Mouse (Mus musculus) heart, embryonic 13.5 days (tissue): ENCODE results near the gene Mapkapk5. TPM values are rescaled to one million over a fixed set of nuclear protein-coding genes. Genes with fewer than 3 reads are reported as not detected.

ENCODE experiments used
- ATAC-seq: fragments of 200-750 bp; cut with Nextera tagmentation; 2 replicates; pipeline ENCODE4 v1.8.0; 2017; ENCODE audit warnings: moderate TSS enrichment; ENCODE audit not compliant: insufficient number of reproducible peaks, low FRiP score, low TSS enrichment; ENCODE audit errors: extremely low read depth
- H3K27ac ChIP-seq: fragments of 300-500 bp; sonication (generic); replicated peaks from 2 replicates; pipeline ENCODE4 v1.5.1; 2015; ENCODE audit warnings: moderate library complexity, mild to moderate bottlenecking, inconsistent platforms
- H3K27me3 ChIP-seq: fragments of 300-500 bp; sonication (generic); replicated peaks from 2 replicates; pipeline ENCODE4 v1.6.1; 2015; ENCODE audit warnings: mild to moderate bottlenecking, inconsistent platforms
- H3K36me3 ChIP-seq: fragments of 300-500 bp; sonication (generic); 2 replicates; pipeline ENCODE4 v1.6.1; 2015; ENCODE audit warnings: mild to moderate bottlenecking, inconsistent platforms
- H3K4me1 ChIP-seq: fragments of 300-500 bp; sonication (generic); 2 replicates; pipeline ENCODE4 v1.6.1; 2015; ENCODE audit warnings: inconsistent platforms
- H3K4me2 ChIP-seq: fragments of 300-500 bp; sonication (generic); 2 replicates; pipeline ENCODE4 v1.6.1; 2015; ENCODE audit warnings: inconsistent platforms, mild to moderate bottlenecking, moderate library complexity
- H3K4me3 ChIP-seq: fragments of 300-500 bp; sonication (generic); 2 replicates; pipeline ENCODE4 v1.5.1; 2015; ENCODE audit warnings: moderate library complexity, mild to moderate bottlenecking, inconsistent platforms
- H3K9ac ChIP-seq: fragments of 300-500 bp; sonication (generic); 2 replicates; pipeline ENCODE4 v1.6.1; 2015; ENCODE audit warnings: inconsistent platforms, mild to moderate bottlenecking, moderate library complexity
- H3K9me3 ChIP-seq: fragments of 300-500 bp; sonication (generic); 2 replicates; pipeline ENCODE4 v1.6.1; 2016; ENCODE audit warnings: inconsistent platforms
- WGBS: fragments of 180-500 bp; shearing (Covaris S2); methylation state at CpG from one replicate; pipeline ENCODE4 v1.1.7; 2015; ENCODE audit warnings: mixed read lengths; 5-methylcytosine and 5-hydroxymethylcytosine counted together
- polyA plus RNA-seq: library from polyadenylated mRNA; unstranded; fragments of >200 nt; fragmentation: Nextera tagmentation; extraction: Ambion mirVana; gene quantifications from 2 replicates; pipeline ENCODE4 v1.2.1, GENCODE M21; 2015

Gene Mapkapk5
- polyA plus RNA-seq, 1 experiment from 2014 or later: 31.7 TPM

- Histone ChIP-seq H3K27me3 (no peaks in the 10 kb centered on the region), H3K4me1 (peaks cover 22% of the 10 kb centered on the region)
- 87% methylated on average over 10 of the region's 10 CpGs for WGBS
Measured at GRCm38 (mm10) chr5:121585005-121585404, 39.3 kb upstream of the Mapkapk5 start.

GRCm38 (mm10) chr5:121583765-121584501 is 38.2 kb upstream of the Mapkapk5 start:
- H3K4me2 ChIP-seq: peak overlapping the region; percentile 12; the same call in 1 of the 2 replicates
- H3K27ac ChIP-seq: peak overlapping the region; percentile 68
- peak; percentile 55; the same call in 1 of the 2 replicates for ATAC-seq
- H3K4me1 ChIP-seq: peaks cover 22% of the 10 kb centered on the region
- no peak overlapping the region for H3K4me3 ChIP-seq
- H3K36me3 ChIP-seq: peaks cover 17% of the 10 kb centered on the region
- no peaks in the 10 kb centered on the region for H3K27me3 ChIP-seq
- 48% methylated on average over 12 of the region's 12 CpGs for WGBS
- H3K9ac ChIP-seq: peak overlapping the region; percentile 4; the same call in 1 of the 2 replicates
- H3K9me3 ChIP-seq: no peaks in the 10 kb centered on the region

More at GRCm38 (mm10) chr5:121585005-121585404, 39.3 kb upstream of the Mapkapk5 start:
- no peak overlapping the region for H3K4me3 ChIP-seq
- no peak overlapping the region for H3K4me2 ChIP-seq
- no peak overlapping the region for H3K9ac ChIP-seq
- no peaks in the 10 kb centered on the region for H3K9me3 ChIP-seq
- peaks cover 6% of the 10 kb centered on the region for H3K36me3 ChIP-seq
- H3K27ac ChIP-seq: no peak overlapping the region
- no peak for ATAC-seq

GRCm38 (mm10) chr5:121581945-121582344 is 36.2 kb upstream of the Mapkapk5 start:
- no peak overlapping the region for H3K9ac ChIP-seq
- H3K9me3 ChIP-seq: no peaks in the 10 kb centered on the region
- H3K27ac ChIP-seq: no peak overlapping the region
- peaks cover 28% of the 10 kb centered on the region for H3K36me3 ChIP-seq
- peaks cover 18% of the 10 kb centered on the region for H3K4me1 ChIP-seq
- no peak overlapping the region for H3K4me3 ChIP-seq
- H3K4me2 ChIP-seq: no peak overlapping the region
- no peak for ATAC-seq
- H3K27me3 ChIP-seq: no peaks in the 10 kb centered on the region
- 78% methylated on average over 8 of the region's 8 CpGs for WGBS

GRCm38 (mm10) chr5:121576927-121577488 is 31.3 kb upstream of the Mapkapk5 start:
- Histone ChIP-seq H3K36me3 (peaks cover 48% of the 10 kb centered on the region), H3K4me2 (no peak overlapping the region), H3K4me3 (no peak overlapping the region), H3K9me3 (no peaks in the 10 kb centered on the region), H3K4me1 (no peaks in the 10 kb centered on the region), H3K27ac (no peak overlapping the region), H3K9ac (no peak overlapping the region), H3K27me3 (no peaks in the 10 kb centered on the region)
- no peak for ATAC-seq
- WGBS: 73% methylated on average over 11 of the region's 11 CpGs

GRCm38 (mm10) chr5:121575867-121576266 is 30.2 kb upstream of the Mapkapk5 start:
- Histone ChIP-seq H3K9ac (no peak overlapping the region), H3K4me2 (no peak overlapping the region), H3K27me3 (no peaks in the 10 kb centered on the region), H3K27ac (no peak overlapping the region), H3K4me3 (no peak overlapping the region), H3K9me3 (no peaks in the 10 kb centered on the region), H3K4me1 (peaks cover 7% of the 10 kb centered on the region; the same call in 1 of the 2 replicates), H3K36me3 (peaks cover 50% of the 10 kb centered on the region)
- no peak for ATAC-seq
- 88% methylated on average over 11 of the region's 11 CpGs for WGBS

- ATAC-seq: no peak
- Histone ChIP-seq H3K4me2 (no peak overlapping the region), H3K27ac (no peak overlapping the region), H3K27me3 (no peaks in the 10 kb centered on the region), H3K9me3 (no peaks in the 10 kb centered on the region), H3K4me1 (peaks cover 10% of the 10 kb centered on the region; the same call in 1 of the 2 replicates), H3K4me3 (no peak overlapping the region), H3K36me3 (peaks cover 40% of the 10 kb centered on the region), H3K9ac (no peak overlapping the region)
- WGBS: 89% methylated on average over 13 of the region's 13 CpGs
Measured at GRCm38 (mm10) chr5:121574145-121574544, 28.4 kb upstream of the Mapkapk5 start.

GRCm38 (mm10) chr5:121570787-121571186 is 25.1 kb upstream of the Mapkapk5 start:
- 63% methylated on average over 1 of the region's 1 CpGs for WGBS
- H3K9ac ChIP-seq: no peak overlapping the region
- H3K4me2 ChIP-seq: no peak overlapping the region
- peaks cover 27% of the 10 kb centered on the region for H3K36me3 ChIP-seq
- H3K4me1 ChIP-seq: peaks cover 21% of the 10 kb centered on the region
- H3K9me3 ChIP-seq: no peaks in the 10 kb centered on the region
- H3K27me3 ChIP-seq: no peaks in the 10 kb centered on the region
- ATAC-seq: no peak
- no peak overlapping the region for H3K4me3 ChIP-seq
- H3K27ac ChIP-seq: no peak overlapping the region

- no peaks in the 10 kb centered on the region for H3K9me3 ChIP-seq
- WGBS: 69% methylated on average over 9 of the region's 9 CpGs
- H3K4me2 ChIP-seq: no peak overlapping the region
- peaks cover 21% of the 10 kb centered on the region for H3K4me1 ChIP-seq
- peaks cover 23% of the 10 kb centered on the region for H3K36me3 ChIP-seq
- no peak for ATAC-seq
- H3K27me3 ChIP-seq: no peaks in the 10 kb centered on the region
- H3K4me3 ChIP-seq: no peak overlapping the region
- no peak overlapping the region for H3K27ac ChIP-seq
- no peak overlapping the region for H3K9ac ChIP-seq
Measured at GRCm38 (mm10) chr5:121569881-121570420, 24.2 kb upstream of the Mapkapk5 start.

- Histone ChIP-seq H3K9me3 (no peaks in the 10 kb centered on the region), H3K4me1 (peaks cover 22% of the 10 kb centered on the region), H3K27ac (no peak overlapping the region), H3K27me3 (no peaks in the 10 kb centered on the region), H3K9ac (no peak overlapping the region), H3K36me3 (peaks cover 8% of the 10 kb centered on the region), H3K4me2 (no peak overlapping the region), H3K4me3 (no peak overlapping the region)
- no peak for ATAC-seq
- 84% methylated on average over 16 of the region's 16 CpGs for WGBS
Measured at GRCm38 (mm10) chr5:121566035-121566681, 20.5 kb upstream of the Mapkapk5 start.

- Histone ChIP-seq H3K4me3 (peak overlapping the region; percentile 27), H3K27me3 (no peaks in the 10 kb centered on the region), H3K9me3 (no peaks in the 10 kb centered on the region), H3K4me1 (peaks cover 16% of the 10 kb centered on the region), H3K36me3 (peaks cover 2% of the 10 kb centered on the region; the same call in 1 of the 2 replicates), H3K4me2 (peak overlapping the region; percentile 60), H3K9ac (peak overlapping the region; percentile 58; the same call in 1 of the 2 replicates), H3K27ac (no peak overlapping the region)
- WGBS: 9% methylated on average over 11 of the region's 11 CpGs
- no peak for ATAC-seq
Measured at GRCm38 (mm10) chr5:121564468-121564895, 18.8 kb upstream of the Mapkapk5 start.

- Histone ChIP-seq H3K27me3 (no peaks in the 10 kb centered on the region), H3K27ac (no peak overlapping the region), H3K36me3 (peaks cover 2% of the 10 kb centered on the region; the same call in 1 of the 2 replicates), H3K9me3 (no peaks in the 10 kb centered on the region), H3K4me2 (no peak overlapping the region), H3K4me1 (peaks cover 15% of the 10 kb centered on the region), H3K4me3 (no peak overlapping the region), H3K9ac (no peak overlapping the region)
- no peak for ATAC-seq
- WGBS: 77% methylated on average over 3 of the region's 3 CpGs
Measured at GRCm38 (mm10) chr5:121562436-121562835, 16.7 kb upstream of the Mapkapk5 start.
